Mouse (Mus musculus) T-helper 2 cell (primary cell): ENCODE measurements around the gene Tmem232.
"Not testable (repeated sequence)": the region's sequence is repeated elsewhere in the genome, so short reads cannot be mapped to it uniquely, and the experiment has no call there.

ENCODE experiments used
- in situ Hi-C: fragments of 300-600 bp; cut with MboI, MseI; formaldehyde crosslinking; loops from one replicate; pipeline ENCODE4 v1.15.1; 2025; ENCODE audit warnings: high pct_unique_total_duplicates

The Tmem232 gene

DNA sequence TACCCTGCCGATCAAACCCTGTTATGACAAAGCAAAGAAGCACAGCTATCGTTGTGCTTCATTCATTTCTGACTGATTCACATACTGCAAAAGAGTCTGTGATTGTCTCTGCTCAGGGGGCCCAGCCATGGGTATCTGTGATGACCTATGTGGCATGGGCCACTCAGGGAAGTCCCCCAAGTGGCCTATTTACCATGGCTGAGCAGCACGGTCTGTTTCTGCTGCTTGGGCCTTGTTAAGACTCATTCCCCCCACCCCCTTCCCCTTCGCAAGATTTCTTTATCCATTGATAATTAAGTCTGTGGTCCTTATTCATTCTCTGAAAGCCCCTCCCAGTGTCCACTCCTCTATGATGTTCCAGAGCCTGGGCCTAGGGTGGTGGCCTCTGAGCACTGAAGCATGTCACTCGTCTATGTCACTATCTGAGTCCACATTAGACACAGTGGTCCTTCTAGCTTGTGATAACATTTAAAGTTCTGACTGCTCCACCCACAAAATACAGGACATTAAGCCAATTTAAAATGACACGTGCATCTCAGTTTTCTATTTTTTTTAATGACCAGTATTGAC, 315.1 kb downstream of the Tmem232 start:
- in situ Hi-C loops: no loop called here

DNA sequence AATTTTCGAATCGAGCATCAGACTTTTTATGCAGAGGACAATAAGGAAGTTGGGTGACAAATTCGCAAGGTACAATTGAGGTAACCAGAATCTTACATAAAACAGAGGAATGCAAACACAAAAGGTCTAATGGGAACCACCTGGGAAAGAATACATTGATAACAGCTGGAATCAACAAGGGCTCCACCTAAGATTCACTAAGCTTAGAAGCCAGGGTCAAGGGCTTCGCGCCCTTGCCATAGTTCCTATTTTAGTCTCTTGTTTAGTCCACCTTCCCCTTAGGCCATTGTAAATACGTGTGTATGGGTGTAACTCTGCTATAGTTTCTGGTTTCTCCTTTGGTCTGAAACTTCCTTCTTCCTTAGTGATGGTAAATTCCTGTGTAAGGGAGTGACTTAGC, 318.9 kb downstream of the Tmem232 start:
- in situ Hi-C loops: not testable (repeated sequence)
